Comparison of ENCODE assay signal across 22 mouse cellular contexts in genomic region chrX:53085559-53085958, GRCm38 (mm10).
"Had no signal": no experiment of that assay in that cellular context is flagged by ENCODE, and none has a peak within 500 bp of the region (broad histone marks: within the 10 kb centered on the region; RNA-seq: fewer than 3 reads in every experiment).

No protein-coding gene starts in this region.

- H3K4me1 ChIP-seq: intestine, embryonic 15.5 days; midbrain, embryonic 12.5 days; midbrain, embryonic 15.5 days; neural tube, embryonic 13.5 days; stomach, embryonic 15.5 days had no signal

- H3K9me3 ChIP-seq: intestine, embryonic 15.5 days; kidney, embryonic 15.5 days; midbrain, embryonic 12.5 days; midbrain, embryonic 15.5 days; neural tube, embryonic 13.5 days; stomach, embryonic 15.5 days had no signal

- H3K27ac ChIP-seq: intestine, embryonic 15.5 days; kidney, embryonic 15.5 days; left cerebral cortex, adult 2 months; liver, embryonic 14.5 days; macrophage; midbrain, embryonic 12.5 days; midbrain, embryonic 15.5 days; neural tube, embryonic 13.5 days; stomach, embryonic 15.5 days had no signal

- H3K4me3 ChIP-seq: intestine, embryonic 15.5 days; kidney, embryonic 15.5 days; left cerebral cortex, adult 2 months; midbrain, embryonic 12.5 days; midbrain, embryonic 15.5 days; neural tube, embryonic 13.5 days; stomach, embryonic 15.5 days had no signal

- H3K9ac ChIP-seq: intestine, embryonic 15.5 days; kidney, embryonic 15.5 days; liver, embryonic 14.5 days; liver, postnatal 0 days; lung, embryonic 14.5 days; midbrain, embryonic 12.5 days; midbrain, embryonic 15.5 days; neural tube, embryonic 13.5 days; stomach, embryonic 15.5 days had no signal

- ATAC-seq: intestine, embryonic 15.5 days; liver, postnatal 0 days; lung, postnatal 0 days; midbrain, embryonic 15.5 days had no signal

- H3K36me3 ChIP-seq: intestine, embryonic 15.5 days; kidney, embryonic 15.5 days; midbrain, embryonic 12.5 days; midbrain, embryonic 15.5 days; neural tube, embryonic 13.5 days; stomach, embryonic 15.5 days had no signal

- DNase-seq: kidney, adult 11 months; kidney, adult 8-10 months; kidney, postnatal 10 days; kidney, postnatal 36 days; layer of hippocampus, postnatal 36 days; left cerebral cortex, postnatal 4 days; liver, postnatal 0 days; lung, embryonic 14.5 days; right cerebral cortex, postnatal 25 days; spleen, adult 18-20 months; thymus, postnatal 25 days had no signal

- H3K4me2 ChIP-seq: intestine, embryonic 15.5 days; kidney, embryonic 15.5 days; liver, embryonic 11.5 days; lung, embryonic 14.5 days; midbrain, embryonic 12.5 days; midbrain, embryonic 15.5 days; neural tube, embryonic 13.5 days; stomach, embryonic 15.5 days had no signal

- H3K27me3 ChIP-seq: intestine, embryonic 15.5 days; midbrain, embryonic 12.5 days; midbrain, embryonic 15.5 days; neural tube, embryonic 13.5 days; stomach, embryonic 15.5 days had no signal
